Comparison of ENCODE assay signal across 8 mouse cellular contexts in genomic region chr8:71396639-71397305, GRCm38 (mm10). TPM values are rescaled to one million over a fixed set of nuclear protein-coding genes. Genes with fewer than 3 reads are reported as not detected.
DNase-seq lines count a peak whose midpoint lies in the region; ATAC-seq and TF ChIP-seq lines count a peak whose summit lies in the region.

Gene Babam1 (plus strand): TSS chr8:71396861.

- no peaks in the 10 kb centered on the region for H3K9me3 ChIP-seq in ES-Bruce4 (replicated peaks; ENCODE audit: control insufficient read depth, insufficient read depth, low read length, poor library complexity, severe bottlenecking)
- H3K9me3 ChIP-seq in forebrain, embryonic 12.5 days = no peaks in the 10 kb centered on the region
- H3K9me3 ChIP-seq in heart, postnatal 0 days (replicated peaks; ENCODE audit: control insufficient read depth, low read length) = no peaks in the 10 kb centered on the region
- H3K9me3 ChIP-seq in liver, embryonic 16.5 days (replicated peaks; ENCODE audit: control insufficient read depth, low read length) = no peaks in the 10 kb centered on the region
- H3K9me3 ChIP-seq in neural tube, embryonic 13.5 days = no peaks in the 10 kb centered on the region

- H3K27me3 ChIP-seq in ES-Bruce4 (ENCODE audit: control insufficient read depth, insufficient read depth, low read length, poor library complexity, severe bottlenecking) = no peaks in the 10 kb centered on the region
- peaks cover 8% of the 10 kb centered on the region; the same call in 1 of the 2 replicates for H3K27me3 ChIP-seq in forebrain, embryonic 12.5 days
- H3K27me3 ChIP-seq in heart, postnatal 0 days (ENCODE audit: control insufficient read depth, insufficient read depth, low read length) = no peaks in the 10 kb centered on the region
- H3K27me3 ChIP-seq in liver, embryonic 16.5 days (ENCODE audit: control insufficient read depth, insufficient read depth, low read depth, low read length) = no peaks in the 10 kb centered on the region
- H3K27me3 ChIP-seq in neural tube, embryonic 13.5 days = no peaks in the 10 kb centered on the region
- no peaks in the 10 kb centered on the region for H3K27me3 ChIP-seq in testis, adult 2 months (ENCODE audit: control insufficient read depth, insufficient read depth, low read length)

- peak within 1 kb of the TSS; percentile 69 for H3K4me2 ChIP-seq in forebrain, embryonic 12.5 days
- H3K4me2 ChIP-seq in heart, postnatal 0 days (ENCODE audit: low read depth, low read length) = peak within 1 kb of the TSS; percentile 85
- H3K4me2 ChIP-seq in liver, embryonic 16.5 days (ENCODE audit: low read depth, low read length) = peak within 1 kb of the TSS; percentile 85
- peak within 1 kb of the TSS; percentile 74 for H3K4me2 ChIP-seq in neural tube, embryonic 13.5 days

- peak; percentile 94 for DNase-seq in c-Kit-positive CD71-positive TER-119-positive erythroid progenitor cells, embryonic 14.5 days (ENCODE audit: low spot score)
- peak; percentile 96 for DNase-seq in heart, postnatal 0 days (ENCODE audit: low spot score)
- DNase-seq in kidney, postnatal 4 days = peak; percentile 92 to 96

- peak within 1 kb of the TSS; percentile 21; the same call in 1 of the 2 replicates for H3K27ac ChIP-seq in ES-Bruce4 (ENCODE audit: insufficient read depth, low read length)
- peak within 1 kb of the TSS; percentile 51 for H3K27ac ChIP-seq in forebrain, embryonic 12.5 days
- peak within 1 kb of the TSS; percentile 87 for H3K27ac ChIP-seq in heart, postnatal 0 days (ENCODE audit: low read depth)
- H3K27ac ChIP-seq in liver, embryonic 16.5 days (ENCODE audit: low read length) = peak within 1 kb of the TSS; percentile 42
- H3K27ac ChIP-seq in neural tube, embryonic 13.5 days (replicated peaks) = peak within 1 kb of the TSS; percentile 64
- peak within 1 kb of the TSS; percentile 65 for H3K27ac ChIP-seq in testis, adult 2 months (ENCODE audit: control insufficient read depth, insufficient read depth, low read depth, low read length)

- TF ChIP-seq POLR2A in ES-Bruce4 (IDR thresholded peaks at IDR 0.05; ENCODE audit: insufficient read depth, low read length) = no peak
- peak; percentile 55; the same call in 1 of the 2 replicates for TF ChIP-seq POLR2A in testis, adult 2 months (IDR thresholded peaks at IDR 0.05; ENCODE audit: control insufficient read depth, low read depth, low read length)

- no peaks in the 10 kb centered on the region for H3K4me1 ChIP-seq in ES-Bruce4 (ENCODE audit: control insufficient read depth, insufficient read depth, low read length)
- H3K4me1 ChIP-seq in forebrain, embryonic 12.5 days = peaks cover 14% of the 10 kb centered on the region
- no peaks in the 10 kb centered on the region for H3K4me1 ChIP-seq in heart, postnatal 0 days (ENCODE audit: control insufficient read depth, insufficient read depth)
- peaks cover 14% of the 10 kb centered on the region for H3K4me1 ChIP-seq in liver, embryonic 16.5 days (ENCODE audit: control insufficient read depth, low read depth, low read length)
- H3K4me1 ChIP-seq in neural tube, embryonic 13.5 days (replicated peaks) = peaks cover 8% of the 10 kb centered on the region
- H3K4me1 ChIP-seq in testis, adult 2 months (ENCODE audit: control insufficient read depth, insufficient read depth, low read length) = peaks cover 16% of the 10 kb centered on the region

- H3K4me3 ChIP-seq in ES-Bruce4 (ENCODE audit: low read depth, low read length) = peak within 1 kb of the TSS; percentile 90
- H3K4me3 ChIP-seq in forebrain, embryonic 12.5 days (replicated peaks) = peak within 1 kb of the TSS; percentile 78
- peak within 1 kb of the TSS; percentile 86 for H3K4me3 ChIP-seq in heart, postnatal 0 days (ENCODE audit: low read depth, low read length)
- H3K4me3 ChIP-seq in liver, embryonic 16.5 days (ENCODE audit: low read depth, low read length) = peak within 1 kb of the TSS; percentile 85
- H3K4me3 ChIP-seq in neural tube, embryonic 13.5 days = peak within 1 kb of the TSS; percentile 83
- H3K4me3 ChIP-seq in testis, adult 2 months (ENCODE audit: control insufficient read depth, low read depth, low read length) = peak within 1 kb of the TSS; percentile 93

- peak; percentile 98 for ATAC-seq in forebrain, embryonic 12.5 days (ENCODE audit: low FRiP score)
- peak; percentile 95 for ATAC-seq in heart, postnatal 0 days (ENCODE audit: insufficient read depth, low read depth)
- peak; percentile 97 for ATAC-seq in liver, embryonic 16.5 days (ENCODE audit: low read depth)
- ATAC-seq in neural tube, embryonic 13.5 days (ENCODE audit: low read depth) = peak; percentile 98

- no peak for TF ChIP-seq CTCF in ES-Bruce4 (IDR thresholded peaks at IDR 0.05; ENCODE audit: low read depth, low read length)
- no peak for TF ChIP-seq CTCF in heart, postnatal 0 days (IDR thresholded peaks at IDR 0.05; ENCODE audit: low read depth)
- TF ChIP-seq CTCF in testis, adult 2 months (IDR thresholded peaks at IDR 0.05; ENCODE audit: control insufficient read depth, insufficient read depth, insufficient replicate concordance, low read depth, low read length) = no peak

- H3K36me3 ChIP-seq in ES-Bruce4 (ENCODE audit: control insufficient read depth, insufficient read depth, low read length, poor library complexity, severe bottlenecking) = peaks cover 12% of the 10 kb centered on the region
- peaks cover 28% of the 10 kb centered on the region for H3K36me3 ChIP-seq in forebrain, embryonic 12.5 days (replicated peaks)
- H3K36me3 ChIP-seq in heart, postnatal 0 days (replicated peaks; ENCODE audit: control insufficient read depth, insufficient read depth, low read length) = peaks cover 17% of the 10 kb centered on the region
- peaks cover 8% of the 10 kb centered on the region; the same call in 1 of the 2 replicates for H3K36me3 ChIP-seq in liver, embryonic 16.5 days (ENCODE audit: control insufficient read depth, insufficient read depth)
- peaks cover 24% of the 10 kb centered on the region for H3K36me3 ChIP-seq in neural tube, embryonic 13.5 days
- no peaks in the 10 kb centered on the region for H3K36me3 ChIP-seq in testis, adult 2 months (ENCODE audit: control insufficient read depth, insufficient read depth, low read length)

- no peak for TF ChIP-seq EP300 in ES-Bruce4 (IDR thresholded peaks at IDR 0.05; ENCODE audit: insufficient read depth, low read depth, low read length)
- TF ChIP-seq EP300 in heart, postnatal 0 days (IDR thresholded peaks at IDR 0.05; ENCODE audit: low read depth) = 0 out of 2 replicates have a peak, but pooled peaks have one; percentile 44

- peak within 1 kb of the TSS; percentile 89 for H3K9ac ChIP-seq in ES-Bruce4 (ENCODE audit: low read depth, poor library complexity, severe bottlenecking)
- H3K9ac ChIP-seq in forebrain, embryonic 12.5 days = peak within 1 kb of the TSS; percentile 76
- H3K9ac ChIP-seq in heart, postnatal 0 days (replicated peaks; ENCODE audit: low read depth, low read length) = peak within 1 kb of the TSS; percentile 72
- H3K9ac ChIP-seq in liver, embryonic 16.5 days (ENCODE audit: low read depth, low read length) = peak within 1 kb of the TSS; percentile 81
- H3K9ac ChIP-seq in neural tube, embryonic 13.5 days = peak within 1 kb of the TSS; percentile 82

- WGBS in forebrain, embryonic 12.5 days = under 1% methylated on average over 34 of the region's 34 CpGs
- WGBS in heart, postnatal 0 days = under 1% methylated on average over 34 of the region's 34 CpGs
- WGBS in liver, embryonic 16.5 days (ENCODE audit: insufficient replicate concordance) = under 1% methylated on average over 34 of the region's 34 CpGs
- under 1% methylated on average over 34 of the region's 34 CpGs for WGBS in neural tube, embryonic 13.5 days

RNA-seq across cellular contexts. Expression of gene Babam1, which starts in this region (rescaled TPM):
- polyA plus RNA-seq in ES-Bruce4 (2011; ENCODE audit: insufficient read depth, insufficient read length, low read depth, missing spikeins) = 82.0 and 102 TPM in 2 replicates
- polyA plus RNA-seq in forebrain, embryonic 12.5 days (2016; fragmentation: Nextera tagmentation; extraction: Ambion mirVana) = 89.4 and 110 TPM in 2 replicates
- 99.2 and 155 TPM in 2 replicates for total RNA-seq in heart, postnatal 0 days (2014; rRNA removed; ENCODE audit: low replicate concordance)
- 60.2 and 62.5 TPM in 2 replicates for polyA plus RNA-seq in heart, postnatal 0 days (2015; fragmentation: Nextera tagmentation; extraction: Ambion mirVana)
- 46.6 and 48.2 TPM in 2 replicates for polyA plus RNA-seq in liver, embryonic 16.5 days (2015; fragmentation: Nextera tagmentation; extraction: Ambion mirVana)
- 96.0 and 96.6 TPM in 2 replicates for polyA plus RNA-seq in neural tube, embryonic 13.5 days (2015; fragmentation: Nextera tagmentation; extraction: Ambion mirVana)
- 70.6 and 76.6 TPM in 2 replicates for polyA plus RNA-seq in testis, adult 2 months (2012; rRNA removed)

Comparison
In these comparisons a context has a peak if more than half of its experiments do, and no peak if none do; other contexts are left out.
1. Peak in every context shown above with its lines: DNase-seq, ATAC-seq, H3K4me3 ChIP-seq and H3K27ac ChIP-seq.
2. H3K27ac ChIP-seq: peak in every context shown above with its lines; median percentile 87 in heart, postnatal 0 days; 65 in testis, adult 2 months; 64 in neural tube, embryonic 13.5 days; 51 in forebrain, embryonic 12.5 days; 42 in liver, embryonic 16.5 days; 21 in ES-Bruce4.